Comparison of ENCODE assay signal across 10 mouse cellular contexts in genomic region chr1:171390101-171390500, GRCm38 (mm10). TPM values are rescaled to one million over a fixed set of nuclear protein-coding genes. Genes with fewer than 3 reads are reported as not detected.
DNase-seq lines count a peak whose midpoint lies in the region; ATAC-seq and TF ChIP-seq lines count a peak whose summit lies in the region.
"Had no signal": no experiment of that assay in that cellular context is flagged by ENCODE, and none has a peak within 500 bp of the region (broad histone marks: within the 10 kb centered on the region; RNA-seq: fewer than 3 reads in every experiment).

No protein-coding gene starts in this region.

- DNase-seq in testis, postnatal 10 days (ENCODE audit: low spot score), result no peak
- DNase-seq in liver, adult 2 months (ENCODE audit: extremely low read depth, low read depth, low spot score), result peak; percentile 30
- peak; percentile 84 to 89 for DNase-seq in natural killer cell, adult 2 months (ENCODE audit: low spot score in 2 of 2)
- DNase-seq in forebrain, embryonic 14.5 days (ENCODE audit: low spot score), result no peak
- no peak for DNase-seq in right cerebral cortex, postnatal 4 days
- no peak for DNase-seq in adrenal gland, postnatal 4 days (ENCODE audit: low spot score in 2 of 2)
- no peak for DNase-seq in midbrain, embryonic 11.5 days (ENCODE audit: low spot score, missing footprints)
- DNase-seq: kidney, postnatal 25 days had no signal

- H3K4me3 ChIP-seq in testis, adult 2 months (ENCODE audit: control insufficient read depth, low read depth, low read length), result peak overlapping the region; percentile 70
- no peak overlapping the region for H3K4me3 ChIP-seq in liver, adult 2 months (ENCODE audit: insufficient read depth, low read depth, low read length)
- H3K4me3 ChIP-seq in forebrain, embryonic 14.5 days (ENCODE audit: low read depth, low read length), result no peak overlapping the region
- no peak overlapping the region for H3K4me3 ChIP-seq in midbrain, embryonic 11.5 days (ENCODE audit: low read depth, low read length)
- H3K4me3 ChIP-seq: neural tube, embryonic 12.5 days had no signal

- no peaks in the 10 kb centered on the region for H3K27me3 ChIP-seq in testis, adult 2 months (ENCODE audit: control insufficient read depth, insufficient read depth, low read length)
- H3K27me3 ChIP-seq in liver, adult 2 months (ENCODE audit: control insufficient read depth, insufficient read depth, low read length), result no peaks in the 10 kb centered on the region
- no peaks in the 10 kb centered on the region for H3K27me3 ChIP-seq in forebrain, embryonic 14.5 days (replicated peaks; ENCODE audit: control insufficient read depth, insufficient read depth, low read length)
- H3K27me3 ChIP-seq in midbrain, embryonic 11.5 days (ENCODE audit: control insufficient read depth, insufficient read depth, low read length), result peaks cover 2% of the 10 kb centered on the region; the same call in 1 of the 2 replicates
- H3K27me3 ChIP-seq: neural tube, embryonic 12.5 days had no signal

- 78% methylated on average over 4 of the region's 4 CpGs for WGBS in liver, adult 2 months
- 74% methylated on average over 4 of the region's 4 CpGs for WGBS in forebrain, embryonic 14.5 days
- WGBS in midbrain, embryonic 11.5 days, result 87% methylated on average over 4 of the region's 4 CpGs

- no peak overlapping the region; the same call in 1 of the 2 replicates for H3K9ac ChIP-seq in liver, adult 2 months (ENCODE audit: low read depth, low read length)
- H3K9ac ChIP-seq in forebrain, embryonic 14.5 days (ENCODE audit: low read length), result no peak overlapping the region
- no peak overlapping the region for H3K9ac ChIP-seq in midbrain, embryonic 11.5 days (ENCODE audit: low read length)
- H3K9ac ChIP-seq: neural tube, embryonic 12.5 days had no signal

- no peak for ATAC-seq in forebrain, embryonic 14.5 days
- no peak for ATAC-seq in midbrain, embryonic 11.5 days (ENCODE audit: low FRiP score)

- no peak overlapping the region for H3K27ac ChIP-seq in testis, adult 2 months (ENCODE audit: control insufficient read depth, insufficient read depth, low read depth, low read length)
- peak overlapping the region; percentile 35; the same call in 1 of the 2 replicates for H3K27ac ChIP-seq in liver, adult 2 months (replicated peaks; ENCODE audit: insufficient read depth, low read depth, low read length)
- H3K27ac ChIP-seq in forebrain, embryonic 14.5 days (ENCODE audit: low read depth, low read length), result no peak overlapping the region
- H3K27ac ChIP-seq in midbrain, embryonic 11.5 days (ENCODE audit: low read depth, low read length), result no peak overlapping the region
- H3K27ac ChIP-seq: neural tube, embryonic 12.5 days had no signal

- no peaks in the 10 kb centered on the region for H3K79me2 ChIP-seq in liver, adult 2 months (ENCODE audit: control insufficient read depth, insufficient read depth, low read length)

- no peaks in the 10 kb centered on the region for H3K36me3 ChIP-seq in testis, adult 2 months (ENCODE audit: control insufficient read depth, insufficient read depth, low read length)
- no peaks in the 10 kb centered on the region for H3K36me3 ChIP-seq in liver, adult 2 months (ENCODE audit: control insufficient read depth, insufficient read depth, low read length)
- H3K36me3 ChIP-seq in forebrain, embryonic 14.5 days (ENCODE audit: control insufficient read depth, insufficient read depth, low read length), result no peaks in the 10 kb centered on the region
- no peaks in the 10 kb centered on the region for H3K36me3 ChIP-seq in midbrain, embryonic 11.5 days (ENCODE audit: control insufficient read depth, insufficient read depth, low read length)
- H3K36me3 ChIP-seq: neural tube, embryonic 12.5 days had no signal

- no peak for TF ChIP-seq CTCF in testis, adult 2 months (IDR thresholded peaks at IDR 0.05; ENCODE audit: control insufficient read depth, insufficient read depth, insufficient replicate concordance, low read depth, low read length)
- no peak for TF ChIP-seq CTCF in liver, adult 2 months (IDR thresholded peaks at IDR 0.05; ENCODE audit: low read depth, low read length)

- no peak overlapping the region for H3K4me2 ChIP-seq in forebrain, embryonic 14.5 days (ENCODE audit: low read length)
- no peak overlapping the region for H3K4me2 ChIP-seq in midbrain, embryonic 11.5 days
- H3K4me2 ChIP-seq: neural tube, embryonic 12.5 days had no signal

- no peak for TF ChIP-seq POLR2A in testis, adult 2 months (IDR thresholded peaks at IDR 0.05; ENCODE audit: control insufficient read depth, low read depth, low read length)
- TF ChIP-seq POLR2A in liver, adult 2 months (IDR thresholded peaks at IDR 0.05; ENCODE audit: extremely low read depth, insufficient read depth, low read length), result no peak

- peaks cover 9% of the 10 kb centered on the region for H3K4me1 ChIP-seq in testis, adult 2 months (ENCODE audit: control insufficient read depth, insufficient read depth, low read length)
- H3K4me1 ChIP-seq in liver, adult 2 months (ENCODE audit: control insufficient read depth, insufficient read depth, low read length), result no peaks in the 10 kb centered on the region
- H3K4me1 ChIP-seq in forebrain, embryonic 14.5 days (ENCODE audit: control insufficient read depth, insufficient read depth, low read length), result no peaks in the 10 kb centered on the region
- no peaks in the 10 kb centered on the region for H3K4me1 ChIP-seq in midbrain, embryonic 11.5 days (ENCODE audit: control insufficient read depth, insufficient read depth, low read length)
- H3K4me1 ChIP-seq: neural tube, embryonic 12.5 days had no signal

- no peaks in the 10 kb centered on the region for H3K9me3 ChIP-seq in forebrain, embryonic 14.5 days (replicated peaks; ENCODE audit: control insufficient read depth, low read length)
- H3K9me3 ChIP-seq in midbrain, embryonic 11.5 days (ENCODE audit: control insufficient read depth, low read length), result no peaks in the 10 kb centered on the region
- H3K9me3 ChIP-seq: neural tube, embryonic 12.5 days had no signal

RNA-seq across cellular contexts. Expression of gene Arhgap30, which starts 1.3 kb away (rescaled TPM):
- 8.0 and 11.5 TPM in 2 replicates for polyA plus RNA-seq in testis, adult 2 months (2012; rRNA removed)
- 2.4 and 2.8 TPM in 2 replicates for total RNA-seq in liver, adult 2 months (2014; rRNA removed)
- polyA plus RNA-seq in liver, adult 2 months (2012; rRNA removed), result 1.3 and 2.0 TPM in 2 replicates
- 0.28 and 0.39 TPM in 2 replicates for polyA plus RNA-seq in forebrain, embryonic 14.5 days (2014; fragmentation: Nextera tagmentation; extraction: Ambion mirVana)
- total RNA-seq in adrenal gland, postnatal 4 days (2021), result 1 to 10 TPM; 3.2 to 4.7 TPM
- 0.38 and 0.57 TPM in 2 replicates for polyA plus RNA-seq in midbrain, embryonic 11.5 days (2014; fragmentation: Nextera tagmentation; extraction: Ambion mirVana)

RNA-seq across cellular contexts. Expression of gene Nectin4, which starts 20.2 kb away (rescaled TPM):
- 6.5 and 8.5 TPM in 2 replicates for polyA plus RNA-seq in testis, adult 2 months (2012; rRNA removed)
- 0.09 and 0.20 TPM in 2 replicates for total RNA-seq in liver, adult 2 months (2014; rRNA removed)
- 0.09 and 0.16 TPM in 2 replicates for polyA plus RNA-seq in liver, adult 2 months (2012; rRNA removed)
- polyA plus RNA-seq in forebrain, embryonic 14.5 days (2014; fragmentation: Nextera tagmentation; extraction: Ambion mirVana), result 0.11 and 0.32 TPM in 2 replicates
- total RNA-seq in adrenal gland, postnatal 4 days (2021), result under 1 TPM; 0.34 to 0.59 TPM
- 0.49 and 0.65 TPM in 2 replicates for polyA plus RNA-seq in midbrain, embryonic 11.5 days (2014; fragmentation: Nextera tagmentation; extraction: Ambion mirVana)

RNA-seq across cellular contexts. Expression of gene Usf1, which starts 21.0 kb away (rescaled TPM):
- polyA plus RNA-seq in testis, adult 2 months (2012; rRNA removed), result 24.4 and 28.8 TPM in 2 replicates
- 27.2 and 33.7 TPM in 2 replicates for total RNA-seq in liver, adult 2 months (2014; rRNA removed)
- 39.4 and 44.7 TPM in 2 replicates for polyA plus RNA-seq in liver, adult 2 months (2012; rRNA removed)
- 212 and 263 TPM in 2 replicates for polyA plus RNA-seq in forebrain, embryonic 14.5 days (2014; fragmentation: Nextera tagmentation; extraction: Ambion mirVana)
- total RNA-seq in adrenal gland, postnatal 4 days (2021), result 10 to 100 TPM; 81.4 to 84.8 TPM
- 152 and 154 TPM in 2 replicates for polyA plus RNA-seq in midbrain, embryonic 11.5 days (2014; fragmentation: Nextera tagmentation; extraction: Ambion mirVana)

RNA-seq across cellular contexts. Expression of gene Tstd1, which starts 28.6 kb away (rescaled TPM):
- 0.82 and 1.4 TPM in 2 replicates for polyA plus RNA-seq in testis, adult 2 months (2012; rRNA removed)
- 26.6 and 27.8 TPM in 2 replicates for total RNA-seq in liver, adult 2 months (2014; rRNA removed)
- polyA plus RNA-seq in liver, adult 2 months (2012; rRNA removed), result 50.6 and 57.2 TPM in 2 replicates
- polyA plus RNA-seq in forebrain, embryonic 14.5 days (2014; fragmentation: Nextera tagmentation; extraction: Ambion mirVana), result 4.5 and 4.8 TPM in 2 replicates
- 10 to 100 TPM in 1 of 2 experiments, 1 to 10 TPM in 1; 6.3 to 15.1 TPM for total RNA-seq in adrenal gland, postnatal 4 days (2021)
- polyA plus RNA-seq in midbrain, embryonic 11.5 days (2014; fragmentation: Nextera tagmentation; extraction: Ambion mirVana), result 2.1 and 4.0 TPM in 2 replicates

RNA-seq across cellular contexts. Expression of gene Klhdc9, which starts 29.5 kb away (rescaled TPM):
- 10.6 and 10.9 TPM in 2 replicates for polyA plus RNA-seq in testis, adult 2 months (2012; rRNA removed)
- not detected in 2 replicates for total RNA-seq in liver, adult 2 months (2014; rRNA removed)
- 0.05 TPM in 1 of 2 replicates, not detected in the other for polyA plus RNA-seq in liver, adult 2 months (2012; rRNA removed)
- polyA plus RNA-seq in forebrain, embryonic 14.5 days (2014; fragmentation: Nextera tagmentation; extraction: Ambion mirVana), result 3.0 and 5.2 TPM in 2 replicates
- 1 to 10 TPM; 6.2 to 6.8 TPM for total RNA-seq in adrenal gland, postnatal 4 days (2021)
- polyA plus RNA-seq in midbrain, embryonic 11.5 days (2014; fragmentation: Nextera tagmentation; extraction: Ambion mirVana), result 1.4 and 2.3 TPM in 2 replicates

Comparison
In these comparisons a context has a peak if more than half of its experiments do, and no peak if none do; other contexts are left out.
1. DNase-seq: peak in liver, adult 2 months (single experiment) and natural killer cell, adult 2 months (2 of 2); none in testis, postnatal 10 days (single experiment), forebrain, embryonic 14.5 days (single experiment), right cerebral cortex, postnatal 4 days (single experiment), adrenal gland, postnatal 4 days (0 of 2) and midbrain, embryonic 11.5 days (single experiment).